Mouse (Mus musculus) C2C12 (cell line): ENCODE measurements around the gene Med13. TPM values are rescaled to one million over a fixed set of nuclear protein-coding genes. Genes with fewer than 3 reads are reported as not detected.

Experiments used
- H3K27me3 ChIP-seq: one replicate; pipeline ENCODE4 v1.6.1; 2011; ENCODE audit not compliant: control insufficient read depth, insufficient read depth, insufficient read length
- H3K36me3 ChIP-seq: one replicate; pipeline ENCODE4 v1.6.1; 2011; ENCODE audit not compliant: control insufficient read depth, insufficient read depth
- H3K4me3 ChIP-seq: one replicate; pipeline ENCODE4 v1.5.1; 2011; ENCODE audit warnings: mild to moderate bottlenecking, control low read depth; ENCODE audit not compliant: poor library complexity, insufficient read depth, severe bottlenecking
- H3K79me2 ChIP-seq: one replicate; pipeline ENCODE4 v1.6.1; 2011; ENCODE audit not compliant: control insufficient read depth, insufficient read depth
- H3K79me3 ChIP-seq: one replicate; pipeline ENCODE4 v1.6.1; 2011; ENCODE audit warnings: low read depth, control low read depth
- H3ac ChIP-seq: one replicate; pipeline ENCODE3; 2011; ENCODE audit warnings: low read depth; ENCODE audit not compliant: control insufficient read depth, insufficient read length
- CEBPB ChIP-seq: IDR thresholded peaks from one replicate; pipeline ENCODE4 v1.6.1; 2011; ENCODE audit warnings: low read depth, mild to moderate bottlenecking, control low read depth, moderate library complexity
- CTCF ChIP-seq: IDR thresholded peaks from one replicate; pipeline ENCODE4 v1.5.1; 2011; ENCODE audit not compliant: control insufficient read depth, insufficient read depth, insufficient read length
- FOSL1 ChIP-seq: IDR thresholded peaks from one replicate; pipeline ENCODE4 v1.8.0; 2011; ENCODE audit warnings: mild to moderate bottlenecking, low read length; ENCODE audit not compliant: poor library complexity, insufficient read depth, severe bottlenecking
- MAX ChIP-seq: IDR thresholded peaks from one replicate; pipeline ENCODE4 v1.6.1; 2011; ENCODE audit warnings: mild to moderate bottlenecking, control low read depth
- MYOD1 ChIP-seq: IDR thresholded peaks from one replicate; pipeline ENCODE4 v1.6.1; 2011; ENCODE audit warnings: low read depth; ENCODE audit not compliant: control insufficient read depth, insufficient read length
- MYOG ChIP-seq: IDR thresholded peaks from one replicate; pipeline ENCODE4 v1.6.1; 2011; ENCODE audit not compliant: control insufficient read depth, insufficient read length; ENCODE audit errors: extremely low read depth
- USF1 ChIP-seq: IDR thresholded peaks from one replicate; pipeline ENCODE4 v1.6.1; 2011; ENCODE audit warnings: low read depth, mild to moderate bottlenecking, control low read depth, moderate library complexity
- polyA plus RNA-seq: library from polyadenylated mRNA; unstranded; fragments of >200 nt; fragmentation: generic; extraction: Trizol; gene quantifications from one replicate; pipeline ENCODE4 v1.2.1, GENCODE M21; 2012; ENCODE audit warnings: missing spikeins

Med13 gene
- polyA plus RNA-seq, 1 experiment = 5.5 TPM

DNA sequence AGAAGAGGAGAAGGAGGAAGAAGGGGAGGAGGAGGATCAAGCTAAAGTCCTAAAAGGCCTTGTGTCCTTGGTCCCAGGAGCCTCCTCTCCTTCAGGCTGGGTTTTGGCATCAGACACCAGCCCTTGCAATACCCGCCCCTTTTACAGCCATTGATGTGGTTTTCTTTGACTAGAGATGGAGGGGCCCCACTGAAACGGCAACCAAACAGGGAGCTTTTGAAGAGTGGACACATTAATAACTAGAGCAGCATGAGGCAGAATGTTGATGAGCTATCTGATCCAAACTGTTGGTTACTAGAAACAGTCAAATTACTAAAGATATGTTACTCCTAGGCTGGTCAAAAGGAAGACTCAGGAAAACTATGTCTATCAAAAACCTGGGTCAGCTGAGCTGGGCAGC is 39.1 kb upstream of the Med13 start:
- no peak overlapping the region for H3K4me3 ChIP-seq

DNA sequence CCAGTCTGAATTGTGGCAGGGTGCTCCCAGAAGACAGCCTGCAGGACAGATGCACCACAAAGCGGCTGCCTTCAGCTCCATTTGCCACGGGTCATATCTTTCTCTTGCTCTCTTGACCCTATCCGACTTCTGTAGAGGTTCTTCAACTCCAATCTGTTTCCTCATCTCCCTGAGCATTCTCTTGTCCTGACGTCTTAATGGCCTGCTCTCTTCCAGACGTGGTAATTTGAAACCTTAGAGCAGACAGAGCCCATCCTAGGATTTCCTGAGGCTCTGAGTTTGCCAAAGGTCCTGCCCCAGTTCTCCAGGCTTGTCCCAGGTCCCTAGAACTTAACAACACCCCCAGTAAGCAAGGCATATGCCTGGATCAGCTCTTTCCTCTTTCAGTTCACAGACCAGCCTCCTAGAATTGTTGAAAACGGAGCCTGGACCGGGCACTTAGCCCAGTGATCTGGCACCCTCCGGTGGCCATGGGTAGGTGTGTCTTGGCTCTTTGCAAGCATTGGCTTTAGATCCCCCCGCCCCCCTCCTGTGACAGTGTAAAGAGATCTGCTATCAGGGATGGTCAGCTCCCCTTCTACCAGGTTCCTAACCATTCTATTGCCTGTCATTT is 38.2 kb upstream of the Med13 start:
- Histone ChIP-seq H3K79me3 (no peaks in the 10 kb centered on the region), H3K4me3 (no peak overlapping the region), H3K27me3 (no peaks in the 10 kb centered on the region), H3ac (peak overlapping the region; percentile 18), H3K36me3 (no peaks in the 10 kb centered on the region), H3K79me2 (no peaks in the 10 kb centered on the region)
- TF ChIP-seq CTCF = peak; percentile 48
- TF ChIP-seq FOSL1 = no peak

More for the DNA sequence above, 39.1 kb upstream of the Med13 start:
- H3K79me3 ChIP-seq = no peaks in the 10 kb centered on the region
- no peaks in the 10 kb centered on the region for H3K36me3 ChIP-seq
- H3K27me3 ChIP-seq = no peaks in the 10 kb centered on the region
- H3K79me2 ChIP-seq = no peaks in the 10 kb centered on the region
- TF ChIP-seq MYOG (no peak), MYOD1 (no peak)
- H3ac ChIP-seq = no peak overlapping the region

DNA sequence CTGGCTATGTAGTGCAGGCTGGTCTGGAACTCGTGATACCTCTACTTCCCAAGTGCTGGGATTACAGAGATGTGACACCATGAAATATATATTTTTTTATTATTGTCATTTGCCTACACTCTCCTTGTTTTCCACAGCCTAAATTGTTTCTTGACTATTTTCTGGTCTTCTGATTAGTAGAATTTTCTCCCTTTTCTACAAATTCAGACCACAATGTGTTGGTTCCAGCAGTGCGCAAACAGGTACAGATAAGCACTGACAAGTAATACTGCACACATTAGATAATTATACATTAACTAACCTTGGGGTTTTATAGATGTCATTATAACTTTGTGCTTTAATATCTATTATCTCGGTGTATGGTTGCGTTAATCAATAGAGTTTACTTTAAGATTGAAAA is 37.7 kb upstream of the Med13 start:
- no peaks in the 10 kb centered on the region for H3K79me2 ChIP-seq
- H3K36me3 ChIP-seq = no peaks in the 10 kb centered on the region
- H3K4me3 ChIP-seq = no peak overlapping the region
- no peaks in the 10 kb centered on the region for H3K79me3 ChIP-seq
- no peak overlapping the region for H3ac ChIP-seq
- H3K27me3 ChIP-seq = no peaks in the 10 kb centered on the region
- TF ChIP-seq MYOG (no peak), CEBPB (no peak), MAX (no peak), FOSL1 (no peak), MYOD1 (no peak), USF1 (no peak), CTCF (no peak)

DNA sequence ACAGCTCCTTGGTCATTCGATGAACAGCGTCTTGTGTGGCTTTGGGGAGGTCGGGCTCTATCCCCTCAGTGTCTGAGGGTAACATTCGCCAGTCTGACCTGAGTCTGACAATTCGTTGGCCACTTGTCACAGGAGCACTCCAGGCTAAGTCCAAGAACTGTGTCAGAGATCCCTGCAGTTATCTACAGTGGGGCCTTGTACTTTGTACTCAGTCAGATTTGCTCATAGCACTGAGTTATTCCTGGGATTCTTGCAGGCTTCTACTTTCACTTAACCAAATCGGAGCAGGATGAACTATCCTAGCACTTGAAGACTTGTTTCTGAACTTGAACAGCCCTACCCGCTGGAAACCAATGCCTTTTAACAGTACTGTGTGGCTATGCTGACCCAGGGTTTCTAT is 34.3 kb upstream of the Med13 start:
- Histone ChIP-seq H3K79me2 (no peaks in the 10 kb centered on the region), H3K27me3 (no peaks in the 10 kb centered on the region), H3K4me3 (no peak overlapping the region), H3K36me3 (no peaks in the 10 kb centered on the region), H3K79me3 (no peaks in the 10 kb centered on the region), H3ac (no peak overlapping the region)
- TF ChIP-seq CEBPB (no peak), MYOD1 (no peak), MAX (no peak), CTCF (no peak), USF1 (no peak), MYOG (no peak), FOSL1 (no peak)

DNA sequence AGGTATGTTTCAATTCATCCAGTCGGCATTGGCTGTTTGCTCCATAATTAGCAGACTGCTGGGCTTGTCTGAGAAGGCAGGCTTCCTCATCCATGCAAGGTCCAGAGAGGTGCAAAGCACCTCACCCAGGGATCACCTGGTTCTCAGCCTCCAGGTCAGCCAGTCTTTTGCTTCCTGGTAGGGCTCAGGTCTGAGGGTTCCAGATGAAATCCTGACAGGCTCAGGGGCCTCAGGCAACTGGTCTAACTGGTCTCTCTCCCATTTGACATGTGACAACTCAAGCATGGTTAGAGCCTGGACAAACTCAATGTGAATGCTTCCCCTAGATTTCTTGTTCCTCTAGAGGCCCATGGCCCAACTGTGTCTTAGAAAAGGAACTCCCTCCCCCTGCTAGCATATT is 32.9 kb upstream of the Med13 start:
- no peaks in the 10 kb centered on the region for H3K36me3 ChIP-seq
- no peaks in the 10 kb centered on the region for H3K79me2 ChIP-seq
- H3K79me3 ChIP-seq = no peaks in the 10 kb centered on the region
- TF ChIP-seq FOSL1 (no peak), CTCF (no peak), MAX (no peak), CEBPB (no peak), MYOG (no peak), MYOD1 (no peak)
- no peak overlapping the region for H3ac ChIP-seq
- no peak overlapping the region for H3K4me3 ChIP-seq
- H3K27me3 ChIP-seq = no peaks in the 10 kb centered on the region

DNA sequence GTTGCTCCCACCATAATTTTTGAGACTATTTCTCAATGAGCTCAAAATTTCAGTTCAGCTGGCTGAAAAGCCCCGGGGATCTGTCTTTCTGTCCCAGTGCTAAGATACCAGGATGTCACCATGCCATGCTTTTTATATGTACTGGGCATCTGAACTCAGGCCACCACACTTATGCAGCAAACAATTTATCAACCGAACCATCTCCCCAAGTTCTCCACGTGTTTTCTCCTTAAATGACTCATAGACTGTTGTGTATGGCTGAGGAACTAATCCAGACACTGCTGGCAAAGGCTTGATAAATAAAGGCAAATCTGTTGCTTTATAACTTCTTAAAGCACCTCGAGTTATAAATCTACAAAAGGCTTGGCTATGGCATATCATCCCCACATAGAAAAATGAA is 32.1 kb upstream of the Med13 start:
- no peak for TF ChIP-seq MYOG
- no peak for TF ChIP-seq MYOD1
- TF ChIP-seq FOSL1 = no peak
- TF ChIP-seq CEBPB = no peak
- no peak for TF ChIP-seq CTCF
- TF ChIP-seq USF1 = no peak
- TF ChIP-seq MAX = no peak
- Histone ChIP-seq H3K79me3 (no peaks in the 10 kb centered on the region), H3K27me3 (no peaks in the 10 kb centered on the region), H3K36me3 (no peaks in the 10 kb centered on the region), H3ac (no peak overlapping the region), H3K79me2 (no peaks in the 10 kb centered on the region), H3K4me3 (no peak overlapping the region)
